Mouse (Mus musculus) kidney, adult 18-20 months (tissue): ENCODE results near the gene Klhl3.
A peak's percentile ranks its signal among the peaks of the same experiment; 100 is the strongest.

Source experiments
- DNase-seq: peaks from one replicate; pipeline ENCODE4 v3.0.0; 2021

Gene Klhl3

DNA sequence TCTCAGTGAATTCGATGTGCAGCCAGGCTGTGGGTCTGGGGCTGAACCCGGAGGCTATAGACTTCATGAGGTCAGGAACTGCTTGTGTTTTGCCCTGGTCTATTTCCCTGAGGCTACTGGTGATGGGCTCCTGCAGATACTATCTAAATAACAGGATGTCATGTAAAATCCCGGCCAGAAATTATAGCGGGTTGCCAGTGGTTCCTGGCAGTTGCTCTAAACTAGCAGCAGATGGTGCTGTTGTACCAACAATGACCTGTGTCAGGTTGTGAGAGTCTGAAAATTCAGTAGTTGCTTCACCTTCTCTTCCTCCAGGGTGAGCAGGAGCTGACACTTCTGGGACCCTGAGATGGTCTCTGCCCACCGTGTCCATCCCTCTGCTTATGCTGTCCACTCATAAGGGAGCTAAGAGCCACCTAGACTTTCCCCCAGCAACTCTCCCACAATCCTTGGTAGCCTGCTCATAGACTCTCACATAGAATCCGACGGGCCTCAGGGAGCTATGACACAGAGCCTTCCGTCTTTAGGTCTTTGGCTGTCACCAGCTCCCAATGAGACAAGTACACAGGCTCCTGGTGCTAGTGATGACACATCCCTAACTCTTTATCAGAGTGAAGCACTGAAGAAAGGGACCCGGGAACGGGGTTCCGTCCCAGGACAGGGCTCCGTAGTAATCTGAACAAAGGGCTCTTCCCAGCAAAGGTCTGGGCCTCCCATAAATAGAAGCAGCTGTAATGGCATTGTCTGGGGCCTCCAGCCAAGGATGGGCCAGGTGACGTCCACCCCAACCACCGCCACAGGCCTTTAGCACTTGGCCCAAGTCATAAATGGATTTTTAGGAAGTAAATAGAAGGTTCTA lies 101.1 kb downstream of the Klhl3 start:
- peak; percentile 61 for DNase-seq

DNA sequence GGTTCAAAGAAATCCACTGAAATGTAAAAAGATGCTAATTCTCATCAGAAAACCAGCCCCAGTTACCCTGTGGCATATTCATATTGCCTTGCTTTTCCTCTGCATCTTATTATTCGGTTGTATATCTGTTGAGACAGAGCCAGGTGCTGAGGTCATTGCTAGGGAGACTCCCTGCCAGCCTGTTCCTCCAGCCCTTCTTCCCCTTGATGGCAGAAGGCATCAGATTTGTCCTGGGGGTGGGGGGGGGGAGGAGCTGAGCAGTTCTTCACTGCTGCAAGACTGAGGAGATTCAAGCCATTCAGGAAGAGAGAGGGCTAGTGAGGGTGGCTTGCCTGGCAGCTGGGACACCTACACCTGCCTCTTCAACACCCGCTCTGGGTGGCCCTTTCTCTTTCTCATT lies 101.9 kb downstream of the Klhl3 start:
- DNase-seq = no peak

DNA sequence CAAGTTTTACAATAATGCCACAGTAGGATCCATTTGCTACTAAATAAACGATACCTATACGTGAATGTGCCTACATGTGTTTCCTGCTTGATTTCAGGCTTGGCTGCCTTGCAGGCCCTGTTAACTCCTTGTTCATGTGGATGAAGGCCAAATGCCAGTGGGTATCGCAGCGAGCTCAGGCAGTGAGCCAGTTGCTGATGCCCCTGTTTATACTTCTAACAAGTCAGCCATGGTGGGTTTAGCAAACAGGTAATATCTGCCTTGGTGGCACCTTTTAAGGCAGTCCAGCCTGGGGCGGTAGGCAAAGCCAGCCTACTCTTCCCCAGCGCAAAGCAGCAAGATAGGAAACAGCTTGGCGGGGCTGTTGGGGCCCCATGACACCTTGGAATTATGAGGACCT lies 103.0 kb downstream of the Klhl3 start:
- DNase-seq = no peak

DNA sequence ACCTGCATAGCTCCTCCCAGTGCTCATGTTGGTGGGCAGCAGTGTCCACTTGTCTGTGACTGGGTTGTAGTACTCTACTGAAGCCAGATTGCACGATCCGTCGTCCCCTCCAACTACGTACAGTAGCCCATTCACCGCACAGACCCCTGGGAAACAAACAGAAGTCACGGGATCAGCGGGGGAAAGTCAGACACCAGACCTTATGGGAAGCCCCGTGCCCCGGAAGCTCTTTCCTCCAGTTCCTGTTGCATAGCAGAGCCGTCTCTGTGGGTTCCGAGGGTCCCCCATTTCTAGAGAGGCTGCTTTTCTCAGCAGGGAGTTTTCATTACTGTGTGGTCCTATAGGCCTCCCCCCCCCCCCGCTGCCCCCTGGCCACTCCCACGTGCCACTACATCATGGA lies 104.1 kb downstream of the Klhl3 start:
- no peak for DNase-seq

DNA sequence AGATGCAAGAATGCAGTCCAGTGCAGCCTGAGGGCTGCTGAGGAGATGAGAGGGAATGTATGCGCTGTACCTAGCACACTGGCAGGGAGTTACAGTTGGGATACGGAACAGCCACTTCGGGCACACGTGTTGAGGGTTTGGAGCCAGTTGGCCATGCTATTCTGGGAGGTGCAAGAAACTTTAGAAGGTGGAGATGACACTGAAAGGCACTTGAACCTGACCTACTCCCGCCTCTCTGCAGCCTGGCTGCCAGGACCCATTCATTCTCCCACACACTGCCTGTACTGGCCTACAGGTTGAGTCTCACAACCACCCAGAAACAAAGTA lies 105.4 kb downstream of the Klhl3 start:
- DNase-seq = no peak

DNA sequence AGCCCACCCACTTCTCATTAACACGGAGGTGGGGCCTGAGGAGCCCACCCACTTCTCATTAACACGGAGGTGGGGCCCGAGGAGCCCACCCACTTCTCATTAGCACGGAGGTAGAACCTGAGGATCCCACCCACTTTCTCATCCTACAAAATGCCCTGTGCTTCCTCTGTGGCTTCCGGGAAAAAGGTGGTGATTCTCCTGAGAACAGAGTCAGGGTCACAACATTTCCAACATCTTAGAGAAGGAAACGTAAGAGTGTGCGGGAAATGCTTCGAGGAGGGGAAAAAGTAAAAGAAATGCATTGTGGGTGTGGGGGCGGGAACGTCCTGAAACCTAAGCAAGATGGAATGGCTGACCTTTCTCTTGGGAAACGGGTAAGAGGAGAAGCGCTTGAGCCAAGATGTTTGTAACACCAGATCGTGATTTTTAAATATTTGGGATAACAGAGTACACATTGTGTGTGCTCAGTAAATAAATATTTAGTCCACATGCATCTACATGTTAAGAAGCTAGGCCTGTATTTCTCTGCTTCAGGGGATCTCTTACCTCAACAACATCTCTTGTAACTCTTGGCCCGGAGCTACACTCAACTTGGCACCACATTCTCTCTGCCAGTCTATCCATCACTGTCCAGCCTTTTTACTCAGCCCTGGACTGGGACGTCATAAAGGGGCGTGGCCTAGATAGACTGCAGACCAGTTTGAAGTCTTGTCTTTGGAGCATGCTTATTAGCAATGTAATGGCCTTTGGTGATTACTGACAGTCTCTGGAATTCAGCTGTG lies 105.9 kb downstream of the Klhl3 start:
- peak; percentile 23 for DNase-seq

DNA sequence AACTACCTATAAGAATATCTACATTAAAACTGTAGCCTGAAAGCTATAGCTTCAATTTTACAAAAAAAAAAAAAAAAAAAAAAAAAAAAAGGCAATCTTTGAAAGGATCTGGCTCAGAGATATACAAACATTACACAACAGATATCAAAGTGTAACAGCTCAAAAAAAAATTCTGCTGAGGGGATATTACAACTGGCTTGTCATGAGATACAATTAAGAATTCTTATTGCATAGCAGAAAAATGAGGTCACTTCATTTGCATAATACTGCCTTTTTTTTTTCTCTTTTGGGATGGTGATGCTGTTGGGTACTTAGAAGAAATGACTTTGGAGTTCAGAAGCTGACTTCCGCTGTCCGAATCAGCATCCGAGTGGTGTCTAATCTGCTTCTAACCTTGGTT lies 111.6 kb downstream of the Klhl3 start:
- DNase-seq = no peak

DNA sequence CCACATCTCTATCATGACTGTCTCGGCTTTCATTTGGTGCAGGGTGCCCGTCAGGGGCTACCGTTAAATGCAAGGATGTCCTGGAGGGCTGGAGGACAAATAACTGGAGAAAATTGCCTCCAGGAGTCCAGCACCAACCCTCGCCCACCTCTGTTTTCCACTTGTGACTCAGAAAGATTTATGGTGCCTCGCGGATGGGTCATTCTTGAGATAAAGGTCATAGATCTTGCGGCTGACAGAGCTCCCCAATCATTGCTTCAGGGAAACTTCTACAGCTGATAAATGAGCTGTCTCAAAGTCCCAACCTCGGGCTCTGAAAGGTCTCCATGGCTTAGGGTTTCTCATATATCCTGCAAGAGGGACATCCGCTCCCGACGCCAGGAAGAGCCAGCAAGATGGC lies 116.9 kb downstream of the Klhl3 start:
- DNase-seq = no peak

DNA sequence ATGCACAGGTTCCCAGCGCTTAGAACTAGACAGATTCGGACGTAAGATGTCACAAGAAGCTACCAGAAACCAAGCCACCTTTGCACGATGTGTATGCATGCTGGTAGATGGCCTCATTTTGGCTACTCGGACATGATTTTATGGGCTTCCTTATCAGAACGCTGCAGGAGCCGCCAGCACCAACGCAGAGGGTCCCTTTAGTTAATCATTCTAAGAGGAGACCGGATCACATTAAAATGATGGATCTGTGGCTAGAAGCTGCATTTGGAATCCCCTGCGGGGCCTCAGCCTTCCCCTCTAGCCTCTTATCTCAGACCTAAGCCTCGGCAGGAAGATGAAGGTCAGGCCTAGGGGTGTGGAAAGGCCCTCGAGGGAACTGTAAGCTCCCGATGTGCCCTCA lies 117.5 kb downstream of the Klhl3 start:
- DNase-seq = no peak

DNA sequence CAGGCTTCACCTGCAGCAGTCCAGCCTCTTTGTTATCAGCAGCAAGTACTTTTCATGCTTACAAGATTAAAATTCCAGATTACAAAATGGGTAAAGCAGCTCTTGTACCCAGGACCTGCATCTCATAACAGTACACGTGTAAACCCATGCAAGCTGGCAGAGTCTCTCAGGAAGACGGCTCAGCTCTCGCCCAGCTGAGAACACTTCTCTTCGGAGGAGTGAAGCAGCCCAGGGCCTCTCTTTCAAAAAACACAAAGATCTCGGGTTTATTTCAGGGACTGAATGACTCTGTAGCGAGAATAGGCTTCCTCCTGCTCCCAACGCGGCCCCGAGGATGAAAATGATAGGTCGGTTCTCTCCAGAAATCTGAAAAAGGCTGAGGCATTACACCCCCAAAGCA lies 128.8 kb downstream of the Klhl3 start:
- DNase-seq = no peak

DNA sequence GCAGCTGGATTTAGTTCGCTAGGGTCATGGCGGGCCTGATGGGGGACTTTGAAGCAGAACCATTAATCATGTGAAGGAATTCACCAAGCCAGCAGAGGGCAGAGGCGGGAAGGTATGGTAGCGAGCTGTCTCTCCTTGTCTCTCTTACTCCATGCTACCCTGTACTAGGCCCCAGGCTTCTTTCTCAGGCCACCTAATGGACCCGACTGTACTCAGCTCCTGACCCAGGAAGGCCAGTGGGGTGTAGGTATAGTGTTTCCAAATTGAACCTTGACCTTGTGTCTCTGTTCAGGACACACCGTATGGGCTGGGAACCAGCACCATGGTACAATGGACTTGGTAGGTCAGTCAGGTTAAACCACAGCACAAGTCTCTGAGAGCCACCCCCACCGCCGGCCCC lies 129.2 kb downstream of the Klhl3 start:
- DNase-seq = no peak

DNA sequence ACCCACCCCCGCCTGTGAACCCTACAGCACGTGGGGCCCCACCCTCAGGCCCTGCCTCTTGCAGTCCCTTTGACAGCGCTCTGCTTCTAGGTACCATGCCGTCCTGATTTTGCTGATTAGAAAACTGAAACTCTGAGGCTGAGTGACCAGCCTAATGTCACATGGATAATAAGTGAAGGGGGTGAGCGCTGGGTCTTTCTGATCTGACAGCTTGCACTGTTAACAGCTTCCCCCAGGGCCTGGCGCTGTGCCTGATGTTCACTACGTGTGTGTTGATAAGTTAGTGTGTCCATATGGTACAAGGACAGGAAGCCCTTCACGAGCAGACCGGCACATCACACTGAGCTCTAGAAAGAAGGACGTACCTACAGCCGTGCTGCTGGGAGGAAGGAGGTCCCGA lies 130.1 kb downstream of the Klhl3 start:
- DNase-seq = no peak

DNA sequence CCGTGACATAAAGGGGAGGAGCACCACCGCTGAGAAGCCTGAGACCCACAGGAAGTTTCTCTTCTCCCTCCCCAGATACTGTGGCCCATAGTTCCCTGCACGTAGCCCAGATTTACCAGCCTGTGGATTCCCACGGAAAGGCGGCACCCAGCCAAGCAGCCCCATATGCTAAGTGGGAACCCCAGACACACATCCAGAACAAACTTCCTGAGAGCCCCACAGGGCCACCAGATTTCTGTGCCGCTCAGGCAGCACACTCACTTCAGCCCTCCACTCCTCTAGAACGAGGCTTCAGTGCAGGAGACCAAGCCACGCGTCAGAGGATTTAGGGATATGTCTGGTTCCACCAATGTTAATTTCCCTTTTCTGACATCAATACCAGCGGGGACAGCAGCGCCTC lies 130.5 kb downstream of the Klhl3 start:
- DNase-seq = no peak

DNA sequence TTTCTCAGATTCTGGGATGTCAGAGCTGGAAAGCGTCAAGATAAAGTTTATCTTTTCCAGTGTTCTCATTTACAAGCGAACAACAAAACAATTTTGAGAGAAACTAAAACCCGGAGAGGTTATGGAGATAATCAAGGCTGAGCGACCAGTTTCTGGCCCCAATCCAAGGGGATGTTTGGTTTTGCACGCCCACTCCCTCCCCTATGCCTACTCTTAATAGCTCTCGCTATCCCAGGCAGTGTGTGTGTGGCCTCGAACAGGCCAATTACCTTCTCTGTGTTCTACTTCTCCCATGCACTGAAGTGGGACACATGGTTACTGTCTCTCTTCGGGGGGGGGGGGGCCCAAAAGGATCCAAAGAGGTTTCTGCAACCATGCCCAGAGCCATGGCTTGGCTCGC lies 132.7 kb downstream of the Klhl3 start:
- no peak for DNase-seq

DNA sequence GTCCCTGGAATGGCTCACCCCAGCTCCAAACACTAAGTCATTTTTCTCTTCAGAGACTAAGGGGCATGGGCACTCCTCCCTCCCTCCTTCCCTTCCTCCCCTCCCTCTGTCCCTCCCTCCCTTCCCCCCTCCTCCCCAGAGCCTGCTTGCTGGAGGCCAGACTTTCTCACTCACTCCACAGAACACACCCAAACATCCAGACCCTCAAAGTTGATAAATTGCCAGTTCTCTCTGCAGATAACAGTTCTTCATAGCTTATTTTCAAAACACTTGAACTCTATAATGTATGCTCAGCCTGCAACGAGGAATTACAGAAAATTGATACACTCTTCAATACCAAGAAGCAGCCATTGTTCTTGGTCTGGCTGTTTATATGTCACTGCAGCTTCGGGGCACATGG lies 133.3 kb downstream of the Klhl3 start:
- no peak for DNase-seq

DNA sequence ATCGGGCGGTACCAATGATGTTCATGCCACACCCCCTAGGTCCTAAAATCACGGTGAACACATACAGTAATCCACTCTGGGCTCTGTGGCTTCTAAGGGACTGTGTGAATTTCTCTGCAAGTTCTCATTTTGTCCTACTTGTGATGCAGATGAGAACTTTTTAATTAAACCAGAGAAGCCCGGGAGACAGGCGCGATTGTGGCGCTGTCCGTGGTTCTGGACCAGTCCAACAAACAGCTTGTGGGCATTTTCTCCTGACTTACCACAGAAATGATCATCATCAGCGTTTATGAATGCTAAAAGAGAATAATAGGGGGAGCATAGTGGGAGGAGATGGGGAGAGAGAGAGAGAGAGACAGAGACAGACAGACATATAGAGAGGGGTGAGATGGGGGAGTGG lies 134.5 kb downstream of the Klhl3 start:
- no peak for DNase-seq

DNA sequence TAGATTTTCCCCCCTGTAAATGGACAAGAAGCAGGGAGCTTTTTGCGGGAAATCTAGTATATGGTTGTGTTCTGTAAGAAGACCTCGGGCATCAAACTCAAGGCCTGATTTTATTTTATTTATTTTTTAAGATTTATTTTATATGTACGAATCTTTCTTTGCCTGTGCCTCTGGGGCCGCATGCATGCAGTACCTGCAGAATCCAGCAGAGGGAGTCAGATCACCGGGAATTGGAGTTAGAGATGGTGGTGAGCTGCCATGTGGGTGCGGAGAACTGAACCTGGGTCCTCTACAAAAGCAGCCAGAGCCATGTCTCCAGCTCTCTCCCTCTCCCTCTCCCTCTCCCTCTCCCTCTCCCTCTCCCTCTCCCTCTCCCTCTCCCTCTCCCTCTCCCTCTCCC lies 135.7 kb downstream of the Klhl3 start:
- DNase-seq = no peak

DNA sequence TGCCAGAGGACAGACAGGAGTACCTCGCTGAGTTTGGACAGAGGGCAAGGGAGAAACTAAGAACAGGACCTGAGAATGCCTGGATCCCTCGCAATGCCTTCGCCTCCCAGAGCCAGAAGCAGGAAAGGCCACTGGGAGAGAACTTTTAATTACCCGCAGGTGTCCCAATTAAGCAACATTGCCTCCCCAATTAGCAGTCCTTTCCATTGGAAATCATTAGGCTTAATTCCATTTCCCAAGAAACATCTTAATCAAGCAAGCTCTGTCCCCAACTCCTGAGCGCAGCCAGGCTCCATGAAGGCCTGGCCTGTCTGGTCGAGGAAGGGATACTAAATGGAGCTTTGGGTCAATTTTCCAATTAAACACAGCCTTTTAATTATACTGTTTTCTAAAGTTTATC lies 147.7 kb downstream of the Klhl3 start:
- DNase-seq = no peak

DNA sequence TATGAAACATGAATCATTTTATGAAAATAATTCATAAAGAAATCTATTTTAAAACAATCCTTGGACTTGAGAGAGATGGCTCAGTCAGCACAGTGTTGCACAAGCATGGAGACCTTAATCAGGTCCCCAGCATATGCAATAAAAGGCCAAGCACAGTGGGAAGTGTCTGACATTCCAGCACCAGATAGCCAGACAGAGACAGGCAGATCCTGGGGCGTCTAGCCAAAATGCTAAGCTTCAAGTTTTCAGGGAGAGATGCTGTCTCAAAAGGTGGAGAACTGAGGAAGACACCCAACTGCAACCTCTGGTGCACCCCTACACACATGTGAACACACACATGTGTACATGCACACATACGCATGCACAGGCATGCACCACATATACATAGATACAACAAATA lies 153.1 kb downstream of the Klhl3 start:
- DNase-seq = no peak

DNA sequence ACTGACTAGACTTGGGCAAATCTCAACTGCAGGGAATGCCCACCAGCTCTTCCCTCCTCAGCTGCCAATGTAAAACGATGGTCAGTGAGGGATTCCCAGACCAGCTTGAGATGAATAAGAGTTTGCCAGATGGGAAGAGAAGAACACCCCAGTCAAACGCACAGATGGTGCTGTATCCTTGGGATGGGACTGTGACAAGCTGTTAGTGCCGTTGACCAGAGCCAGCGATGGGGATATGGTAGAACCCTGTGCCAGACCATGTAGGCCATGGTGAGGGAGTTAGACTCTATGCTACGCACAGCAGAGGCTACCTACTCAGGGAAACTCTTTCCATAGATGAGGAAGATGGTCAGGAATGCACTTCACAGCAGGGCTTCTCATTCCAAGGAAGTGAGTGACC lies 153.6 kb downstream of the Klhl3 start:
- no peak for DNase-seq
